Mouse (Mus musculus) c-Kit-positive CD71-positive TER-119-positive erythroid progenitor cells, embryonic 14.5 days (primary cell): ENCODE results near the gene Hspa12a.

Source experiments
- DNase-seq: peaks from one replicate; pipeline ENCODE4 v3.0.0-alpha.2; 2013; ENCODE audit warnings: low spot score

Hspa12a gene

GRCm38 (mm10) chr19:58751504-58751903 lies 191.9 kb downstream of the Hspa12a start:
- DNase-seq: no peak

- DNase-seq: no peak
These were observed 192.6 kb downstream of the Hspa12a start for GRCm38 (mm10) chr19:58750822-58751221.

DNA sequence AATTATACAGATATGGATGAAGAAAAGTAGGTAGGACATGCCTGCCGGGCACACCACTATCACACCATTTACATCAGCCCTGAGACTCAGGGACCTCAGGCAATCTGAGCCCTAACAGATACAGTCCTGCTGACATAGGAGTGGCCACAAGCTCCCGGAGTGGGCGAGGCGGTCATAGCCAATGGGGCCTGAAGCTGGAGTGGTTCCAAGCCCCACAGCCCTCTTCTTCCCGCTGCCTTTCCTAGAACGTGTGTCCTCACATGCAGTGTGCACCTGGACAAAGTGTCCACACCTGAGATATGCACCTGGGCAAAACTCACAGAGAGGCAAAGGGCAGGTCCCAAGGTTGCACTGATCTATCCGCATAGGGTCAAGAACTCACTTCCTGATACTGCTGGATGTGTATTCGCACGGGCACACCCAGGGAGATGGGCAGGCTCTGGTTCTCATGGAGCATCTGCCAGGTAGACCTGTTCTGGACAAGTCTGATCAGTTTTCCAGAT lies 195.9 kb downstream of the Hspa12a start:
- no peak for DNase-seq
